Mouse (Mus musculus) hindbrain, embryonic 14.5 days (tissue): ENCODE data around the gene Gprasp2. TPM values are rescaled to one million over a fixed set of nuclear protein-coding genes. Genes with fewer than 3 reads are reported as not detected.
"Not testable (repeated sequence)": the region's sequence is repeated elsewhere in the genome, so short reads cannot be mapped to it uniquely, and the experiment has no call there.

ENCODE experiments used
- ATAC-seq: fragments of 200-750 bp; cut with Nextera tagmentation; 2 replicates; pipeline ENCODE4 v1.8.0; 2017; ENCODE audit warnings: moderate number of reproducible peaks, mild to moderate bottlenecking, moderate TSS enrichment, moderate library complexity; ENCODE audit not compliant: low FRiP score
- DNase-seq: peaks from one replicate; pipeline ENCODE4 v3.0.0-alpha.2; 2015; ENCODE audit warnings: low spot score
- H3K27ac ChIP-seq: fragments of 300-500 bp; sonication (generic); 2 replicates; pipeline ENCODE4 v1.5.1; 2014; ENCODE audit warnings: mild to moderate bottlenecking, moderate library complexity
- H3K27me3 ChIP-seq: fragments of 300-500 bp; sonication (generic); 2 replicates; pipeline ENCODE4 v1.6.1; 2014; ENCODE audit warnings: mild to moderate bottlenecking, low read length, mixed read lengths; ENCODE audit not compliant: control insufficient read depth, insufficient read depth
- H3K36me3 ChIP-seq: fragments of 300-500 bp; sonication (generic); replicated peaks from 2 replicates; pipeline ENCODE4 v1.6.1; 2014; ENCODE audit not compliant: control insufficient read depth, insufficient read depth
- H3K4me1 ChIP-seq: fragments of 300-500 bp; sonication (generic); replicated peaks from 2 replicates; pipeline ENCODE4 v1.6.1; 2014; ENCODE audit warnings: antibody characterized with exemption, low read length, mixed read lengths; ENCODE audit not compliant: control insufficient read depth, insufficient read depth
- H3K4me2 ChIP-seq: fragments of 300-500 bp; sonication (generic); replicated peaks from 2 replicates; pipeline ENCODE4 v1.6.1; 2014; ENCODE audit warnings: mild to moderate bottlenecking, moderate library complexity
- H3K4me3 ChIP-seq: fragments of 300-500 bp; sonication (generic); replicated peaks from 2 replicates; pipeline ENCODE4 v1.5.1; 2014; ENCODE audit warnings: mild to moderate bottlenecking, low read length
- H3K9ac ChIP-seq: fragments of 300-500 bp; sonication (generic); 2 replicates; pipeline ENCODE4 v1.6.1; 2014
- H3K9me3 ChIP-seq: fragments of 300-500 bp; sonication (generic); 2 replicates; pipeline ENCODE4 v1.6.1; 2016; ENCODE audit warnings: low read length; ENCODE audit not compliant: control insufficient read depth
- WGBS: fragments of 180-500 bp; shearing (Covaris S2); extraction: QIAGEN DNeasy Blood & Tissue Kit; methylation state at CpG from one replicate; pipeline ENCODE4 v1.1.7; 2014; 5-methylcytosine and 5-hydroxymethylcytosine counted together
- polyA plus RNA-seq: library from polyadenylated mRNA; unstranded; fragments of >200 nt; fragmentation: Nextera tagmentation; extraction: Ambion mirVana; gene quantifications from 2 replicates; pipeline ENCODE4 v1.2.1, GENCODE M21; 2014

The Gprasp2 gene
- polyA plus RNA-seq, 1 experiment from 2014 or later, result 182 TPM

DNA sequence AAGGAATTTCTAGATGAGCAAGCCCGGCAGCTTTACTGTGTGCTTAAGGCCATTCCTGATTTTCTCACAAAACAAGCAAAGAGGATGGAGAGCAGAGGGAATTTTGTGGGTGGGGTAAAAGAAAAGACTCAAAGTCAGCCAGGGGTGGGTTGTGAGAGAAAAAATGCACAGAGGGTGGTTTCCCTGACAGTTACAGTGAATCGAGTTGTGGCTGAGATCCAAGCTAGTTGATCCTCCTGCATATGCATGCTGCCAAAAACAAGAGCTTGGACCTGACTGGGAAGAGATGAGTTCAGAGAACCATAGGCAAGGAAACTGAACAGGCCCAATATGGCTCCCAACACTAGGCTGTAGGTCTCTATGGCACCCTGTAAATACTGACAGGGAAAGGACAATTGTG is 938 bp upstream of the Gprasp2 start:
- no peaks in the 10 kb centered on the region for H3K27me3 ChIP-seq
- no peak overlapping the region for H3K4me3 ChIP-seq
- ATAC-seq (no peak), DNase-seq (no peak)
- no peaks in the 10 kb centered on the region for H3K4me1 ChIP-seq
- H3K27ac ChIP-seq, result peak overlapping the region; percentile 72
- H3K36me3 ChIP-seq, result peaks cover 10% of the 10 kb centered on the region
- H3K4me2 ChIP-seq, result peak overlapping the region; percentile 56
- no peak overlapping the region for H3K9ac ChIP-seq
- H3K9me3 ChIP-seq, result no peaks in the 10 kb centered on the region
- WGBS, result 77% methylated on average over 2 of the region's 2 CpGs

DNA sequence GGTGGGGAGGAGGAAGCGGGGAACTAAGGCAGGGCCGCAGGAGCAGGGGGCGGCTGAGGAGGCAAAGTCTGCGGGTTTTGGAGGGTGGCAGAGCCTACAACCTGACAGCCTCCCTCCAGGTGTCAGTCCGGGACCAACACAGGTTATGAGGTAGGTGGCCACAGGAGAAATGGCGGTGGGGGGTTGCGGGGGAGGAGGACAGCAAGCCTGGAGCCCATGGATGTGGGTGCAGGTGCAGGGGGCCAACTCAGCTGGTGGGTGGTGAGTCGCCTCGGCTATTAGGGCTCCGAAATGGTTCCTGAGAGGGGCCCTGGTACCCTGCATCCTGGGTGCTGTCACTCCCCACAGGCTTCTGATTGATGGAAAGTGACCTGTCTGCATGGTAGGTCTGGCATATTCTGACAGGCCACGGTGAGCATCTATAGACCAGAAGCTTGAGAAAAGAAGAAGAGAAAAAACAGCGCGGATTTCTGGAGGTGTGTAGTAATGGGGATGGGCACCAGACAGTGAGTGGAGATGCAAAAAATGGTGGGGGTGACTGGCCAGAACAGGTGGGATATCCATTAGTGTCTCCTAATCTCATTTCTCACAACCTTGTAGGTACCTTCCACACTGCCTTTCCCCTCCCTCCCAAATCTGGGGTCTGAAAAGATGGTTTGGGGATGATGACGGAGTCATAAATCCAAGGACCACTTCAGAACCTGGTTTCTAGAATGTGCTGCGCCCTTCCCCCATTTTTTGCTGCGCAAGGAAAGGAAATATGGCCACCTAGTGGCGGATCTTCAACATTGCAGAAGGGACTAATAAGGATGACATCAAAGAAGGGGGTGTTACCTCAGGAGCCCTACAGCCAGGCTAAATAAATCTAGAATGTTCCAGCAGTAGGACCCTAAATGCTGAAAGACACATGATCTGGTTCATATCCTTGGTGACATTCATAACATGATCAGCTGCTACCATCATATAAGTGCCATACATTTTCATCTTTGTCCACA is 860 bp downstream of the Gprasp2 start:
- not testable (repeated sequence) for H3K4me1 ChIP-seq, H3K9me3 ChIP-seq, H3K27me3 ChIP-seq
- 24% methylated on average over 14 of the region's 17 CpGs for WGBS
- Histone ChIP-seq H3K4me2 (peak overlapping the region; percentile 56), H3K27ac (peak overlapping the region; percentile 72), H3K4me3 (peak overlapping the region; percentile 53), H3K36me3 (peaks cover 14% of the 10 kb centered on the region), H3K9ac (peak overlapping the region; percentile 73)
- ATAC-seq (peak; percentile 22; the same call in 1 of the 2 replicates), DNase-seq (peak; percentile 76)

DNA sequence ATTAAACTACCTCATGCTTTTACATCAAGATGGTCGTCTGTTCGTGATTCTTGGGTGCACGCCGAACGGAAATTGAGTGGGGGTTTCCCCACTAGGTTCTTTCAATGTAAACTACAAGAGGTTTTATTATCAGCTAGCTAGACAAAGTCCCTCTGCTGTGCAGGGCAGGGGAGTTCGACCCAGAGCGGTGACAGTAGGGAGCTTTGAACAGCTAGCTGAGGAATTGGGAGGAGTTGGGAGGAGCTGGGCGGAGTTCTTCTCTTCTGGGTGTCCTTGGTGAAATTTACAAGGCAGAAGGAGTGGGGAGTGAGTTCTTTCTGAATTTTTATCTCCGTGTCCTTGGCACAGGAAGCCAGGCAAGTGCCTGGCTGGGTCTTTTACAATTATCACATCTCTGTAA is 28.0 kb downstream of the Gprasp2 start:
- H3K27me3 ChIP-seq, H3K9me3 ChIP-seq, DNase-seq, H3K4me2 ChIP-seq, H3K4me1 ChIP-seq, H3K36me3 ChIP-seq, H3K9ac ChIP-seq, ATAC-seq, H3K4me3 ChIP-seq, H3K27ac ChIP-seq: not testable (repeated sequence)
- 78% methylated on average over 8 of the region's 9 CpGs for WGBS

DNA sequence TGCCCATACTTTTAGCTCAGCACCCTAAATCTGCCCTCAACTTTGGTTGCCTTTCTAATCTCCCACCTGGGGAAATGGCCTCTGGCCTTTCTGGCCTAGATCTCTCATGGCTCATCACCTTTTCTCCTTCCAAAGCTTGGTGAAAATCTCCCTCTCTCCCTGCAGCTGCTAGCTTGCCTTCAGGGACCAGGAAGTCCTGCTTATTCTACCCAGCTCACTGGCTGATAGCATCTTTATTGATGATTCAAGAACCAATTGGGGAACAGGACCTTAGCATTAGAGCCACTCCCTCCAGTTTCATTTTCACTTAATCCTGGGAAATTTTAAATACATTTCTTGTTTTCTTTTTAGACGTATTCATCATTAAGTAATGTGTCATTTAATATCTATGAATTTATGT is 37.8 kb downstream of the Gprasp2 start:
- Histone ChIP-seq H3K27me3 (no peaks in the 10 kb centered on the region), H3K9me3 (no peaks in the 10 kb centered on the region), H3K36me3 (no peaks in the 10 kb centered on the region), H3K4me1 (no peaks in the 10 kb centered on the region), H3K4me2 (no peak overlapping the region), H3K4me3 (no peak overlapping the region), H3K27ac (no peak overlapping the region), H3K9ac (no peak overlapping the region)
- DNase-seq (no peak), ATAC-seq (no peak)
- 83% methylated on average over 1 of the region's 1 CpGs for WGBS

DNA sequence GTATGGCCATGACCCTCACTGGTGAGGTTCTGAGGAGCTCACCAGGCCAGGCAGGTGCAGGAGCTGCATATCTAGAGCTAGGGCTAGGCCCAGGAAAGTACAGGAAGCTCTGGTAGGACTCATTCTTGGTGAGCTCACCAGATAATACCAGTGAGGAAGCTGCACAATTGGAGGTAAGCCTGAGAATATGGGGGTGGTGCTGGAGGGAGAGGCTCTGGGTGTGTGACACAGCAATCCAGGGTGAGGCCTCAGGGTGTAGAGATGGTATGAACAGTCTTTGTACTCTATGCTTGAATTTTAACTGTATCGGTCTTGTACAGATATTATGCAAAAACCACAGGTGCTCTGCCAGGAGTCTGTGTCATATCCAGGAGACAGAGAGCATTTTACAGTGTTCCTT is 40.8 kb downstream of the Gprasp2 start:
- Histone ChIP-seq H3K27ac (no peak overlapping the region), H3K27me3 (no peaks in the 10 kb centered on the region), H3K9ac (no peak overlapping the region), H3K4me3 (no peak overlapping the region), H3K36me3 (no peaks in the 10 kb centered on the region), H3K4me1 (no peaks in the 10 kb centered on the region), H3K4me2 (no peak overlapping the region), H3K9me3 (no peaks in the 10 kb centered on the region)
- no peak for ATAC-seq
- WGBS, result 100% methylated on average over 1 of the region's 1 CpGs
- no peak for DNase-seq

DNA sequence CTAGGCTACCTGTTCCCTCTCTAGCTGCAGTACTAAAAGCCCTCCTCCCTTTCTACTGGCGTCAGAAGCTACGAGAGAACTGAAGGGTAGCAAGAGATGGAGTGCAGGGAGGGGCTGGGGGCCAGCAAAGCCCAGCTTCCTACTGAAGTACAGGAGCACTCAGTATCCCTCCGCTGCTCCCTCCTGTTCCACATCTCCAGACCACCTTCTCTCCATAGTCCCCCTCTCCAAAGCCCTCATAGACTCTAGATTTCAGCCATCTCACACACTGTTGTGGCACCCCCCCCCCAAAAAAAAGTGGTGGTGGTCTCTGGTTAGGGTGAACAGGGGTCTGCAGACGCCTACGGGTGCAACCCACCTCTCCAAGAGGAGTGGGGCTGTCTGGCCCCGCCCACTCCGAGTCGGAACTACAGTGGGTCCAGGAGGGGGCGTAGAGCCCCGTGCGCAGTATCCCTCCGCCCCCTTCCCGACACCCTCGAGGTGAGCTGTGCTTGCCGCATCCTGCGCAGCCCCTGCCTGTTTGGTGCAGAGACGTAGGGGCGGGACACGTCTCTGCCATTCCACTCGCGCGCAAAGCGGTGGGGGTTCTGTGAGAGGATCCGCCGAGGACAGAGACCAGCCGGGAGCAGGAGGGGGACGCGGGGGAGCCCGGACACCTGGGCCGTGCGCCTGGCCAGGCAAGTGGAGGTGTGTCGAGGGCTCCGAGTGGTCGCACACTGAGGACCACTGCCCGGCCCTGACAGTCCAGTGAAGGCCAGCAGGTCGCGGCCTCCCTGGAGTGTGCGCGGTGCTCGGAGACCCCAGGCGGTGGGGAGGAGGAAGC is 46.8 kb downstream of the Gprasp2 start:
- Histone ChIP-seq H3K9me3 (no peaks in the 10 kb centered on the region), H3K9ac (peak overlapping the region; percentile 84), H3K4me3 (peak overlapping the region; percentile 57), H3K4me1 (no peaks in the 10 kb centered on the region; the same call in 1 of the 2 replicates), H3K27ac (peak overlapping the region; percentile 92), H3K27me3 (no peaks in the 10 kb centered on the region), H3K4me2 (peak overlapping the region; percentile 53), H3K36me3 (peaks cover 26% of the 10 kb centered on the region)
- 16% methylated on average over 38 of the region's 41 CpGs for WGBS
- DNase-seq, result peak; percentile 74
- peak; percentile 98 for ATAC-seq

DNA sequence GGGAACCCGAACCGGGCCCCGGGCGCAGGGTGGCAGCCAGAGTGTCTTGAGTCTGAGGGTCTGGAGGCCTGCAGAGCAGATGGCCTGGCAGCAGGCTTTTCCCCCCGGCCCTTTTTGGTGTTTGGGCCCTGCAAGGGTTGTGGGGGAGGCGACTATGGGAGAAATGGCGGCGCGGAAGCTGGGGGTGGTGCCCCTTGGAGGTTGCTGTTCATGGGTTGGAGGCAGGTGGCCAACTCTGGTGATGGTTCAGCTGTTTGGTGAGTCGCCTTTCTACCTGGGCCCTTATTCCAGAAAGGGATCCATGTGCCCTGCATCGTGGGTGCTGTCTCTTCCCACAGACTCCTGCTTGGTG is 47.4 kb downstream of the Gprasp2 start:
- peak; percentile 24 for DNase-seq
- 23% methylated on average over 10 of the region's 11 CpGs for WGBS

More for the DNA sequence above, 47.4 kb downstream of the Gprasp2 start:
- no peaks in the 10 kb centered on the region for H3K9me3 ChIP-seq
- no peaks in the 10 kb centered on the region; the same call in 1 of the 2 replicates for H3K4me1 ChIP-seq
- H3K4me3 ChIP-seq, result peak overlapping the region; percentile 57
- H3K9ac ChIP-seq, result peak overlapping the region; percentile 84
- ATAC-seq, result no peak
- H3K36me3 ChIP-seq, result peaks cover 26% of the 10 kb centered on the region
- no peaks in the 10 kb centered on the region for H3K27me3 ChIP-seq
- H3K4me2 ChIP-seq, result peak overlapping the region; percentile 53
- peak overlapping the region; percentile 92 for H3K27ac ChIP-seq
